ENCODE assay signal across 8 mouse cellular contexts in genomic region chr13:35740301-35741039, GRCm38 (mm10).
DNase-seq lines count a peak whose midpoint lies in the region; ATAC-seq and TF ChIP-seq lines count a peak whose summit lies in the region.

No protein-coding gene starts in this region.

- H3K9ac ChIP-seq in hindbrain, embryonic 15.5 days, result 0 out of 2 replicates have a peak overlapping the region, but pooled peaks have one; percentile 22
- H3K9ac ChIP-seq in limb, embryonic 15.5 days, result peak overlapping the region; percentile 42
- no peak overlapping the region for H3K9ac ChIP-seq in midbrain, embryonic 14.5 days (replicated peaks; ENCODE audit: low read length)

- no peak overlapping the region for H3K27ac ChIP-seq in cerebellum, adult 2 months (ENCODE audit: insufficient read depth, low read length)
- H3K27ac ChIP-seq in hindbrain, embryonic 15.5 days (replicated peaks), result no peak overlapping the region
- H3K27ac ChIP-seq in limb, embryonic 15.5 days, result peak overlapping the region; percentile 80
- no peak overlapping the region for H3K27ac ChIP-seq in midbrain, embryonic 14.5 days (replicated peaks; ENCODE audit: low read depth, low read length)

- peak overlapping the region; percentile 86 for H3K4me3 ChIP-seq in cerebellum, adult 2 months (replicated peaks; ENCODE audit: insufficient read depth, low read depth, low read length)
- H3K4me3 ChIP-seq in hindbrain, embryonic 15.5 days, result peak overlapping the region; percentile 98
- H3K4me3 ChIP-seq in limb, embryonic 15.5 days, result peak overlapping the region; percentile 86
- peak overlapping the region; percentile 91 for H3K4me3 ChIP-seq in midbrain, embryonic 14.5 days (replicated peaks; ENCODE audit: low read depth, low read length)

- H3K27me3 ChIP-seq in cerebellum, adult 2 months (ENCODE audit: control insufficient read depth, insufficient read depth, low read length), result no peaks in the 10 kb centered on the region
- peaks cover 22% of the 10 kb centered on the region; the same call in 1 of the 2 replicates for H3K27me3 ChIP-seq in hindbrain, embryonic 15.5 days
- H3K27me3 ChIP-seq in limb, embryonic 15.5 days, result no peaks in the 10 kb centered on the region
- peaks cover 24% of the 10 kb centered on the region for H3K27me3 ChIP-seq in midbrain, embryonic 14.5 days (ENCODE audit: control insufficient read depth, insufficient read depth, low read length)
- no peaks in the 10 kb centered on the region for H3K27me3 ChIP-seq in splenic B cell, adult 2 months (ENCODE audit: control insufficient read depth, insufficient read depth, low read length, poor library complexity, severe bottlenecking)

- no peak for TF ChIP-seq POLR2A in cerebellum, adult 2 months (IDR thresholded peaks at IDR 0.05; ENCODE audit: borderline replicate concordance, insufficient read depth, low read length)

- H3K9me3 ChIP-seq in hindbrain, embryonic 15.5 days, result no peaks in the 10 kb centered on the region
- H3K9me3 ChIP-seq in limb, embryonic 15.5 days, result no peaks in the 10 kb centered on the region
- H3K9me3 ChIP-seq in midbrain, embryonic 14.5 days (ENCODE audit: control insufficient read depth, low read length), result no peaks in the 10 kb centered on the region

- DNase-seq in frontal cortex, postnatal 10 days (ENCODE audit: low spot score in 2 of 2), result no peak
- peak; percentile 72 to 73 for DNase-seq in cerebellum, adult 2 months
- DNase-seq in gastrocnemius, adult 8-10 months (ENCODE audit: low spot score in 2 of 2), result peak; percentile 65 to 83
- DNase-seq in midbrain, embryonic 14.5 days, result peak; percentile 71
- peak; percentile 75 for DNase-seq in splenic B cell, adult 2 months (ENCODE audit: low read depth, low spot score)

- ATAC-seq in frontal cortex, adult (ENCODE audit: low TSS enrichment), result peak; percentile 26
- peak; percentile 71 for ATAC-seq in hindbrain, embryonic 15.5 days (ENCODE audit: low FRiP score, low read depth)
- ATAC-seq in limb, embryonic 15.5 days (ENCODE audit: insufficient number of reproducible peaks, low FRiP score, low TSS enrichment, low read depth), result peak; percentile 79
- ATAC-seq in midbrain, embryonic 14.5 days (ENCODE audit: low FRiP score, low TSS enrichment), result peak; percentile 76

- no peak for TF ChIP-seq CTCF in cerebellum, adult 2 months (IDR thresholded peaks at IDR 0.05; ENCODE audit: borderline replicate concordance, insufficient read depth, low read depth, low read length)

- WGBS in cerebellum, adult 2 months, result 3% methylated on average over 61 of the region's 61 CpGs
- under 1% methylated on average over 56 of the region's 61 CpGs for WGBS in hindbrain, embryonic 15.5 days
- WGBS in limb, embryonic 15.5 days, result 1% methylated on average over 61 of the region's 61 CpGs
- under 1% methylated on average over 61 of the region's 61 CpGs for WGBS in midbrain, embryonic 14.5 days

- H3K4me2 ChIP-seq in hindbrain, embryonic 15.5 days, result peak overlapping the region; percentile 84
- H3K4me2 ChIP-seq in limb, embryonic 15.5 days, result peak overlapping the region; percentile 78
- H3K4me2 ChIP-seq in midbrain, embryonic 14.5 days (ENCODE audit: low read length), result peak overlapping the region; percentile 93

- H3K4me1 ChIP-seq in cerebellum, adult 2 months (ENCODE audit: control insufficient read depth, insufficient read depth, low read length), result peaks cover 3% of the 10 kb centered on the region; the same call in 1 of the 2 replicates
- peaks cover 20% of the 10 kb centered on the region for H3K4me1 ChIP-seq in hindbrain, embryonic 15.5 days (replicated peaks)
- peaks cover 20% of the 10 kb centered on the region for H3K4me1 ChIP-seq in limb, embryonic 15.5 days
- H3K4me1 ChIP-seq in midbrain, embryonic 14.5 days (ENCODE audit: control insufficient read depth, insufficient read depth, low read length), result peaks cover 11% of the 10 kb centered on the region; the same call in 1 of the 2 replicates

- H3K36me3 ChIP-seq in hindbrain, embryonic 15.5 days, result no peaks in the 10 kb centered on the region
- H3K36me3 ChIP-seq in limb, embryonic 15.5 days, result no peaks in the 10 kb centered on the region
- H3K36me3 ChIP-seq in midbrain, embryonic 14.5 days (ENCODE audit: control insufficient read depth, insufficient read depth, low read length), result no peaks in the 10 kb centered on the region
- H3K36me3 ChIP-seq in splenic B cell, adult 2 months (ENCODE audit: control insufficient read depth, insufficient read depth, low read length, poor library complexity, severe bottlenecking), result no peaks in the 10 kb centered on the region

Comparison
In these comparisons a context has a peak if more than half of its experiments do, and no peak if none do; other contexts are left out.
1. ATAC-seq: peak in every context shown above with its lines; median percentile 79 in limb, embryonic 15.5 days; 76 in midbrain, embryonic 14.5 days; 71 in hindbrain, embryonic 15.5 days; 26 in frontal cortex, adult.
2. DNase-seq: peak in cerebellum, adult 2 months (2 of 2), gastrocnemius, adult 8-10 months (2 of 2), midbrain, embryonic 14.5 days (single experiment) and splenic B cell, adult 2 months (single experiment); none in frontal cortex, postnatal 10 days (0 of 2).
3. Peak in every context shown above with its lines, with median percentiles within 50 percentile points of each other: H3K4me3 ChIP-seq and H3K4me2 ChIP-seq.